Mouse (Mus musculus) olfactory bulb, adult 2 months (tissue): ENCODE measurements around the gene Wars2. TPM values are rescaled to one million over a fixed set of nuclear protein-coding genes. Genes with fewer than 3 reads are reported as not detected.

ENCODE experiments used
- H3K27ac ChIP-seq: fragments of 200-500 bp; 2 replicates; pipeline ENCODE4 v1.5.1; 2012; ENCODE audit warnings: low read depth, low read length; ENCODE audit not compliant: insufficient read depth
- H3K4me1 ChIP-seq: fragments of 200-500 bp; 2 replicates; pipeline ENCODE4 v1.6.1; 2012; ENCODE audit warnings: low read length; ENCODE audit not compliant: control insufficient read depth, insufficient read depth
- H3K4me3 ChIP-seq: fragments of 200-500 bp; 2 replicates; pipeline ENCODE4 v1.5.1; 2012; ENCODE audit warnings: mild to moderate bottlenecking, low read depth, low read length, moderate library complexity; ENCODE audit not compliant: insufficient read depth
- CTCF ChIP-seq: fragments of 200-500 bp; IDR thresholded peaks from 2 replicates; pipeline ENCODE4 v1.5.1; 2012; ENCODE audit warnings: low read depth, mild to moderate bottlenecking, low read length, moderate library complexity; ENCODE audit not compliant: insufficient read depth
- POLR2A ChIP-seq: fragments of 200-500 bp; IDR thresholded peaks from 2 replicates; pipeline ENCODE4 v1.6.1; 2012; ENCODE audit warnings: mild to moderate bottlenecking, low read depth, low read length, moderate library complexity; ENCODE audit not compliant: insufficient read depth
- WGBS: fragments of 180-500 bp; shearing (Covaris S2); methylation state at CpG from one replicate; pipeline ENCODE4 v1.1.7; 2018; 5-methylcytosine and 5-hydroxymethylcytosine counted together
- polyA plus RNA-seq: library from polyadenylated mRNA; stranded (reverse); fragments of >200 nt; gene quantifications from 2 replicates; pipeline ENCODE4 v1.2.4, GENCODE M21; 2012; ENCODE audit warnings: low replicate concordance; ENCODE audit not compliant: missing spikeins, insufficient read depth, insufficient read length

Gene Wars2
- polyA plus RNA-seq, 1 experiment = not detected

DNA sequence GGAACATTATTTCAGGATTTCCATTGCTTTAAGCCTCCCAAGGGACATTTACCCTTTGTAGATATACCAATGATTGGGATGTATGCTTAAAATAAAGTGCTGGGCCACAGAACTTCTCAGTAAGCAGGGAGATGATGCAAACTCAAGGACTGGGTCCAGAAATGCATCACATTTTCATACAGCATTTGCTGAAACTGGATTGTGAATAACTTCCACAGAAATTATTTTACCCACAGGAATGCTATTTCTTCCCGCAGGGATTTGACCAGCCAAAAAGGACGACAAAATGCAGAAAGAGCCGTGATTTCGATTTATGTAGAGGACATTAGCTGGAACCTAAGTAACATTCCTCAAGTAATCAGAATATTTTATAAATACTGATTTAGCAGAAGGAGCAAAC, 7.0 kb upstream of the Wars2 start:
- WGBS = 97% methylated on average over 4 of the region's 4 CpGs
- no peak overlapping the region for H3K4me3 ChIP-seq
- no peaks in the 10 kb centered on the region for H3K4me1 ChIP-seq
- H3K27ac ChIP-seq = no peak overlapping the region
- TF ChIP-seq CTCF (no peak), POLR2A (no peak)

DNA sequence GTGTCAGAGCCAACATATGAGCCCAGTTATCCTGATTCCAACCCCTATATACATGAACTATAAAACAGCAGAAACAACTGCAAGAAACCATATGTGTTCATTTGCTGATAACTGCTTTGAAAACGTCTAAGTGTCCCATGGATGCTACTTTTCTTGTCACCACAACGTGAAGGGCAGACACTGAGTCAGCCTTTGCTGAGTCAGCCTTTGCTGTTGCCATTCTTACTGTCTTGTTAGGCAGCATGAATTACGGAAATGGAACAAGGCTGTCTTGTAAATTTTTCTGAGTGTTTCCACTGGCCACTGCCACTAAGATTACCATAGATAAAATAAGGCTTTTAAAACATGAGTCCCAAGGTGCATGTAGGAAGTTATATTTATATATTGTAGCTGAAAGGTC, 7.0 kb downstream of the Wars2 start:
- Histone ChIP-seq H3K27ac (no peak overlapping the region), H3K4me3 (no peak overlapping the region), H3K4me1 (no peaks in the 10 kb centered on the region)
- 47% methylated on average over 3 of the region's 3 CpGs for WGBS
- TF ChIP-seq CTCF (no peak), POLR2A (no peak)

DNA sequence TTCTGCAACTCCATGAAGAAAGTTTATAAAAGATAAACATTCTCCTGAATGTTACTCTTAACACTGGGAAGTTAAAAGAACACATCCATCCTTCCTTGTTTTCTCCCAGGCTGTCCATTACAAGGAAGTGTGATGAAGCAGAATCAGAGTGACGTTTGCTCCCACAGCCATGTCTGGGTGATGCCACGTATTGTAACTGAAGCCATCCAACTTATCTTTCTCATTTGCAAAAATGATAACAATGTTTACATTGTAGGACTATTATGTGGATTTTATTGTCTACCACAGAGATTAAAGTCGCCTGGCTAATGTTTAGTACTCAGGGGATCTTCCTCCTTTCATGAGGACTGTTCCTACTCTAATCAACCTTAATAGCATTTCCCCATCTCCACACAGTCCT, 8.2 kb downstream of the Wars2 start:
- Histone ChIP-seq H3K4me3 (no peak overlapping the region), H3K27ac (no peak overlapping the region), H3K4me1 (no peaks in the 10 kb centered on the region)
- TF ChIP-seq POLR2A = no peak
- TF ChIP-seq CTCF = no peak
- 90% methylated on average over 3 of the region's 3 CpGs for WGBS

DNA sequence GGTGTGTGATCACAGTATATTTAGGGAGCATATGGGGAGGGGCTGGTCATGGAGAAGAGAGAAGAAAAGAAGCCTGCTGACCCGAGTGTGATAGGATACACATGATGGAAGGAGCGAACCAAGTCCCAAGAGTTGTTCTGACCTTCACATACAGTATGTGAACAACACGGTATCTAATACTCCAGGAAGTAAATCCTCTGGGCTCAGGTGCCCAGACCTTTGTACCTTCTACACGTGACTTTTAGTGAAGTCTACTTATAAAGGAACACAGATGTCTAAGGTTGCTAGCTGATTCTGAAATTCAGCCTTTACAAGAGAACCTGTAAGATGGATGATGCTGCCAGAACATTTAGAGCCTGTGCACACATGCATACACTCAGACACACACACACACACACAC, 15.4 kb downstream of the Wars2 start:
- 95% methylated on average over 4 of the region's 4 CpGs for WGBS
- no peaks in the 10 kb centered on the region for H3K4me1 ChIP-seq
- H3K27ac ChIP-seq = no peak overlapping the region
- TF ChIP-seq POLR2A = no peak
- no peak for TF ChIP-seq CTCF
- no peak overlapping the region for H3K4me3 ChIP-seq

DNA sequence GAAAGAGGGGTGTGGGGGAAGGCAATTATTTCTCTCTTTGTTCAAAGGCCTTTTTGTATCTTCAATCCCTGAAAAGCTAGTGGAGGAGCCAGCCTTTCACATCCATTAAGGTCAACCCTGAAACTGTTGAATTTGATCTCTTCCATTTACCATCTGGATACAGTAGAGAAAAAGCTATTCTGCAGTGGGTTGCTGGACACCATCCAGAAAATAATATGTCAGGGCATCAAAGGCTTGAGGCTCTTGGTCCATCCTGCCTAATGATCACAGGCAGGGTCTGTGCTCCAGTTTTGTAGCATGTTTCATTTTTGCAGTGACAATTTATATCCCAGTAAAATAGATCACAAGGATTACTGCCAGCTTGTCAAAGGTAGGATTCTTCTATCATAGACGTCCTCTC, 16.1 kb downstream of the Wars2 start:
- TF ChIP-seq CTCF = no peak
- no peak for TF ChIP-seq POLR2A
- Histone ChIP-seq H3K4me3 (no peak overlapping the region), H3K4me1 (no peaks in the 10 kb centered on the region), H3K27ac (no peak overlapping the region)
- 34% methylated on average over 1 of the region's 1 CpGs for WGBS

DNA sequence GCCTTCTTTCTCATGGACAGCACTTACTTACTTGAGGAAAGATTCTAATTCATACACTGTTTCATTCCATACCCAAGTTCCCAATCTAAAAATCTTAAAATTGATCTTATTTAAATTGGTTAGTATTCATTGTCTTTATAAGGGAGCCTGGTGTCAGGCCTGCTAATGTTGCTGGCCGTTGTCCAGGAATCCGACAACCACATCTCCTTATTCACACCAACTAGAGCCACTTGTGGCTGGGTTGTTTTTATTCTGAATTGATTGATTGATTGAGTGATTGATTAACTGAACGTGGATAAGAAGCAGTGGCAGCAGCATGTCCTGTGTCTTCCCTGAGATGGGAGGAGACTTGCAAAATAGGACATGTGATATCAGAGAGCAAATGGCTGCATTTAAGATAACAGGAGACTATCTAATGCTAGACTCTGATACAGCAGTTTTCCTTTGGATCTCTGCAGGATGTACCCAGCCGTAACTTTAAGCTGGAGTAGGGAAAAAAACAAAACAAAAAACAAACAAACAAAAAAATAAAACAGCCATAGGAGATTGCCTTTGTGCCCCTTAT, 16.7 kb downstream of the Wars2 start:
- Histone ChIP-seq H3K27ac (no peak overlapping the region), H3K4me1 (no peaks in the 10 kb centered on the region), H3K4me3 (no peak overlapping the region)
- TF ChIP-seq POLR2A (no peak), CTCF (no peak)
- 45% methylated on average over 4 of the region's 4 CpGs for WGBS

DNA sequence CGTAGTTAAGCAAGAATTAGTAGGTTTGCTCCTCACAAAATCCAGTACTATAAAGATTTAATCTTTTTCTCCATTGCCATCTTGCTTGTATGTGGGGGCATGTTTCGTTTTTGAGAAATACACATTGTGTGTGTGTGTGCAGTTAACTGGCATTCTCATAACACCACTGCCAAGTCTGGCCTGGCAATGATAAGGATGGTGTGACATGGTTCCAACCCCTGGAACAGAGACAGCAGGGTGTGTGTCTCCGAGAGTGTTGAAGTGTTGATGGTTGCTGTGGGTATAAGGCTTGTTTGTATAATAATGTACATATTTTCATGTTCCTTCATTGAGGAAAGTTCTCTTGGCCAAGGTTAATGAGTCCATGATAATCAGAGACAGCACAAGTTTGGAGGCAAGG, 19.1 kb downstream of the Wars2 start:
- WGBS = 93% methylated on average over 3 of the region's 3 CpGs
- Histone ChIP-seq H3K4me1 (no peaks in the 10 kb centered on the region), H3K4me3 (no peak overlapping the region), H3K27ac (no peak overlapping the region)
- TF ChIP-seq POLR2A (no peak), CTCF (no peak)

DNA sequence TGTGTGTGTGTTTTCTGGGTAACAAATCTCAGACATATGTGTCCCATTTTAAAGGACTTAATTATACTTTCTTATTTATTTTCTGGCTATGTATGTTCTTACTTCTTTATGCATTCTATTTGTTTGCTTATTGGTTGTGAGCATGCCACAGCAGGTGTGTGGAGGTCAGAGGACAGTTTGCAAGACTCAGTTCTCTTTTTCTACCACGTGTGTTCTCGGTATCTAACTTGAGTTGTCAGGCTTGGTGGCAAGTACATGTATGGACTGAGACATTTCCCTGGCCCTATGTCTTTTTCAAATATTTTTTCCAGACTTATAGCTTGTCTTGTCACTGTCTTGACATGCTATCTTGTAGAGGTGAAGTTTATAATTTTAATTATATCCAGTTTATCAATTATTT, 21.3 kb downstream of the Wars2 start:
- Histone ChIP-seq H3K4me3 (no peak overlapping the region), H3K4me1 (no peaks in the 10 kb centered on the region), H3K27ac (no peak overlapping the region)
- 92% methylated on average over 2 of the region's 2 CpGs for WGBS
- TF ChIP-seq POLR2A (no peak), CTCF (no peak)

DNA sequence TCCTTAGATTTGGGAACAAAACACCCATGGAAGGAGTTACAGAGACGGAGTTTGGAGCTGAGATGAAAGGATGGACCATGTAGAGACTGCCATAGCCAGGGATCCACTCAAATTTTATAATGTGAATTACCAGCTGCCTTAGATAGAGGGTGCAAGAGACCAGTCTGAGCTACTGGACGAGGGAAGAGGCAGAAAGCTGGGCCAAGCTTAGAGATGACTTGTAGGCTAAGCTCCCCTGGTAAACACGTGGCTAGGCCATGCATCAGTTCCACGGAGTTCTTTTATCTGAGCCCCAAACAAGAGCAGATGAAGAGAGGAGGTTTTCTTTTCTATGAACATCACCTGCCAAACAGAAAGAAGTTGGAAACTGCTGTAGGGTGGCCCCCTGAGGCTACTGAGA, 26.9 kb downstream of the Wars2 start:
- TF ChIP-seq CTCF = no peak
- no peak for TF ChIP-seq POLR2A
- no peak overlapping the region for H3K27ac ChIP-seq
- no peak overlapping the region for H3K4me3 ChIP-seq
- H3K4me1 ChIP-seq = no peaks in the 10 kb centered on the region
- 72% methylated on average over 4 of the region's 4 CpGs for WGBS

DNA sequence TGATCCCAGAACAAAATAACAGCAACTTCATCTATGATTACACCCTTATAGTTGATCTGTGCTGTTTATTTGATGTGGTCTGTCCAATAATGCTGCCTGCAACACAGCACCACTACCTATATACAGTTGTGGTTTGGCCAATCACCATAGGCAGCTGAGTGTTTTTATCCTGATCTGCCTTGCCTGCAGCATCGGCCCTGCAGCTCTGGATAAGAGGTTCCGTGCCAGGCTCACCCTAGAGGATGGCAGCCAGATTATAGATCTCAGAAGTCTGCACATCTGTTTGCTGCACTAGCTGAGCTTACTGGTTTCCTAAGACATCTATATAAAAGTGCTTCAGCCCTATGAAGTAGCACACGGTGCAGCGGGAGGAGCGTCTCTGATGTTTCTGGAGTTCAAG, 32.3 kb downstream of the Wars2 start:
- TF ChIP-seq POLR2A (no peak), CTCF (no peak)
- Histone ChIP-seq H3K4me1 (no peaks in the 10 kb centered on the region), H3K4me3 (no peak overlapping the region), H3K27ac (no peak overlapping the region)
- WGBS = 45% methylated on average over 5 of the region's 5 CpGs
